Mouse (Mus musculus): Measurements from ENCODE around the gene Sema3e. TPM values are rescaled to one million over a fixed set of nuclear protein-coding genes. Genes with fewer than 3 reads are reported as not detected.

The Sema3e gene
- not detected for polyA plus RNA-seq (2017; shearing (Covaris generic))

GRCm38 (mm10) chr5:14025205-14026124, at the start of gene Sema3e:
Gene Sema3e, plus strand, starts transcription at chr5:14025276.

Other genes with a start within 250 kb of the Sema3e start
- gene Speer3, start 233.7 kb upstream of the Sema3e start, polyA plus RNA-seq (2017; shearing (Covaris generic)) = not detected